Mouse (Mus musculus): ENCODE results near the gene Ear14.
"Not testable (repeated sequence)": the region's sequence is repeated elsewhere in the genome, so short reads cannot be mapped to it uniquely, and the experiment has no call there.

Ear14 gene

DNA sequence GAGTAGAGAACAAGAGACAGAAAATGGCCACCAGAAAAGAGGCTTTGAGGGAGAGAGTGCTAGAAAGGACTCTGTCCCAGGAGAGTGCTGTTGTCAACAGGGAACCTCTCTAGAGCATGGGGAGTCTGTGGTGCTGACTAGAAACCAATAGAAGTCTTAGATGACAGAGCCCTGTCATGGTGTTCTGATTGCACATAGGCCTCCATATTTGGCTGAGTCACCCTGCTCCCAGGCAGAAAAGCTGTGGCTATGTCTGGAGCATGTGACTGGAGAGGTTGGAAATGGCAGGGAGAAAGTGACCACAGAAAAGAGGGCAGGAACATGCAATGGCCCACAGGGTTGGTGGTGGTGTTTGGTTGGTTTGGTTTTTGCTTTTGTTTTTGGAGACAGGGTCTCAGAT, 49.0 kb downstream of the Ear14 start:
- DNase-seq (ENCODE audit: low spot score in 2 of 2): not testable (repeated sequence)

DNA sequence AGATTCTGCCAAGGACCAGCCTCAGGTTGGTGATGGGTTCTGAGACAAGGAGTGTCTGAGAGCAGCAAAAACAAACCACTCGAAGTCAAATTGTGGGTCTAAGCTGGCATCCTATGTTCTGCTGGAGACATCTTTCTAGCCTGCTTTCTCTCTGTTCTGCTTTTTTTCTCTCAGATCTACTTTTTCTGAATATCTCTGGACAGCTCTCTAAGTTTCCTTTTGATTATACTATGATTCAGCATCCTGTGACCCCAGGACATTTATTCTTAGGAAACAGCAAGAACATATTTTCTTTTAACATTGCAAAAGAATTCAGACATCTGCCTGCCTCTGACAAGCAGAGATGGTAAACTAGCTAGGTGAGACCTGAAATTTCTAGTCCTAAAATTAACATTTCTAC, 50.4 kb downstream of the Ear14 start:
- no peak for DNase-seq (ENCODE audit: low spot score in 2 of 2)

All from frontal cortex, postnatal 14 days (tissue).